Mouse (Mus musculus): Measurements from ENCODE around the gene Zfp553.

Zfp553 gene

DNA sequence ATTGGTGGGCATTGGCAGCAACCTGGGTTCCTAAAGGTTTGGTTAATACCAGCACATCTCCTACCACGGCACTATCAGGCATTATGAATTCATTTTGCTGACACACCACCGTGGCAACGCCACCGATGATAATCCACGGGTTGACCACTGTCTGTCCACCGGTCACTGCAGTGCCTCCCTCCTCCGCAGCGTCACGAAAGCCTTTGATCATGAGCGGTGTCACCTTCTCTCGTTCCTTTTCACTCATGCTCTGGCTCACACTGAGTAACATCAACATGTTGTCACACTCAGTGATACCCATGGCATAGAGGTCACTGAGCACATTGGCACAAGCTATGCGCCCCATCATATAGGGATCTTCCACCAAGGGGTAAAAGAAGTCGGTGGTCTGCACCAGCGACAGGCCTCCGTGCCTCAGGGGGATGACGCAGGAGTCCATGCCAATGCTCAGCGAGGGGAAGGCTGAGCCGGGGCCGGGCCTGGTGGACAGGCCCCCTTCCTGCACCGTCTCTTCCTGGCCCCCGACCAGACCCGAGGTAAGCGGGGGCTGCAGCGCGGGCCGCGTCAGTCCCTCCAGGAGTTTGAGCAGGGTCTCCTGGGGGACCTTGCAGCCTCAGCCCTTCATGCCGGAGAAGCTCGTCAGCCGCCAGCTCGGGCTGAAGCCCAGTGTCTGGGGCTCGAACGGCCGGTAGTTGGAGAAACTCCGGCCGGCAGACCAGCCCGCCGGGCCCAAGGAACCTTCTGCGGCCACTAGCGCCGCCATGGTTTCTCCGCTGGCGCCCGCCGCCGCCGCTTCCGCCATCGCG lies 40.5 kb downstream of the Zfp553 start:
- DNase-seq: no peak

DNA sequence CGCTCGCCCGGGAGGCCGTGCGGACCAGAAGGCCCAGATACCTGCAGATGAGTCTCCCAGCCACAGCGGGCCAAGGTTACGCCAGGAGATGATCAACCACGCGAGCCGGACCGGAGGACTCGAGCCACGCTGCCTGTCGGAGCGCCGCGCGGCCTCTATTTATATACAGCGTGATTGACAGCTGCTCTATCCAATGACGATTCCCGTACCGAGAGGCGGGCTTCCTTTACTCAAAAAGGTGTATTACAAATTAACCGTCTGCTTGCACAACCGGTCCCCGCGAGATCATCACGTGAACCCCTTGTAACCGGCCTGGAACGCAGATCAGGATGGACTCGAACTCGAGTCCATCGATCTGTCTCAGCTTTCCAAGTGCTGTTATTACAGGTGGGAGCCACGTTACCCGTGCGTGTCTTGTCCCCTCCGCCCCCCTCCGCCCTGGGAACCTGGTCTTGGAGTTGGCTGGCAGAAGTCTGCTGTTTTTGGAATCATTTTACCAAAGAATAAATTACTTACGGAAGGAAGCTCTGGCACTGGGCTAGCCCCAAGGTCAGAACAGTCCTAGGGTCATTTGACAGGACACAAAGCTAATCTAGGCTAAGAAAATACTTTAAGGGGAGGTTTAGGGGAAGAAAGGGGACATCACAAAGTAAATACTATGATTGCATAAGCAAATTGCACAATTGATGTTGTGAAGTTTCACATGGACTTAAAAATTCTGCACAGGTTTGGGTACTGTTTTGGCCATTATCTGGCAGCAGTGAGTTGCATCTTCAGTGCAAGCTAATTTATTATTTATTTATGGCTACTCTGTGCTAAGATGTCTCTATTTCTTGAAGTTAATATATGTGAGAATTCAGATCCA lies 41.3 kb downstream of the Zfp553 start, which contains the start of gene Sephs2:
Gene Sephs2 (minus strand): TSS at position 131 of the 865 bp plus-strand sequence.
- peak; percentile 100 for DNase-seq

DNA sequence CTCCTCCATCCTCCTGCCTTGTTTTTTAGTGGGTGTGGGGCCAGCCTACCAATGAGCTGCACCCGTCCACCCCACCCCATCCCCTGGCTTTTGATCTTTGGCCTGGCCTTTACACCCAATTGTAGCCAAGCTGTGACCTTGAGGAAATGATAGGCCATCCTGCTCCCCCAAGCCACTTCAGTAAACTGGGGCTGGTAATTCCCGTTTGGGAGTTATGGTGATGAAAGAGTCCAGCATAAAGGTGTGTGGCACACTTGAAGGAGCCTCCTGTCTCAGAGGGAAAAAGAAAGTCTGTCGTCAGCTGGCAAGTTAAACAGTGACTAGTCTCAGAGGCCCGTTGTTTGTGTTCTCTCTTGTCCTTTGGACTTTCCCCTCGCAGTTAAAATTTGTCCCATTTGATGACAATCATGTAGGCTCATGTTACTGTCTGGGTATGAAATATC lies 43.7 kb downstream of the Zfp553 start:
- DNase-seq: no peak

DNA sequence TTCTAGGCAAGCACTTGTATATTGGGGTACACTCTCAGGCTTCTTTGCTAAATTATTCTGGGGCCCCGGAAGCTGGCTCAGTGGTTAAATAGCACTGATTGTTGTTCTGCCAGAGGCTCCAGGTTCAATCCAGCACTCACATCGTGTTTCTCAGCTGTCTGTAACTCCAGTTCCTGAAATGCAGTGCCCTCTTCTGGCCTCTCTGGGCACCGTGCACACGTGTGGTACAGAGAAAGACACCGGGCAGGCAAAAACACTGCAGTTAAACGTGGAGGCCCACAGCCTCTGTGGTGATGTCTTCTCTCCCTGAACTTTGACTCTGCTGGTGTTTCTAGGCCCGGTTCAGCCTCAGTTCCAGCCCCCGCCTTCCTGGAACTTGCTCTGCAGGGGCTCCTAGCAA lies 45.5 kb downstream of the Zfp553 start:
- DNase-seq: no peak

DNA sequence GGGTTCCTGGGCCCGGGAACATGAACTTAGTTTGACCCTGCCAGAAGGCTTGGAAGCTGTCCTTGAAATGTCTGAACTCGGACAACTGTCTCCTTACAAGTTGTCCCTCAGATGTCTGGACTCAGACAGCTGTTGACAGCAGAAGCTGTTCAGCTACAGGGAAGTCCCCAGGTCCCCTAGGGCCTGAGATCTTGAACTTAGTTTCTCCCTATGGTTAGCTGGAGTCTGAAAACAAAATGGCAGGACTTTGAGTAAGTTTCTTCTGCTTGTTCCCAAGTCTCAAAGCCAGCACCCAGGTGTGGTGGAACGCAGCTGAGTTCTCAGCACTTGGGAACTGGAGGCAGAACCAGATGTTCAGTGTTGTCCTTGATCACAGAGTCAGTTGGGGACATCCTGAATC lies 47.2 kb downstream of the Zfp553 start:
- peak; percentile 91 for DNase-seq

DNA sequence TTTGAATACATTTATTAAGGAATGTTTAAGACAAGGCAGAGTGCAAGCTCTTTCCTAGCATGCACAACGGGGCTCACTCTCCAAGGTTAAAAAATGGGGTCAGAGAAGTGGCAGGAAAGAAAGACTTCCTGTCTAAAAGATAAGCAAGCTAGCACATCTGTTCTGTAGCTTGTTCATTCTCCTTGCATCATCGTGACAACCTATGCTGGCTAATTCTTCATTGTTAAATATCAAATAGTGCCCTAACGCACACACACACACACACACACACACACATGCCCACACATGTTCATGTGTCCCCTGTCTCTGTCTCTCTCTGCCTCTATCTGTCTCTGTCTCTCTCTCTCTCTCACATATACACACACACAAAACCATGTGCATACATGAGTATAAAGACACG lies 48.3 kb downstream of the Zfp553 start:
- no peak for DNase-seq

DNA sequence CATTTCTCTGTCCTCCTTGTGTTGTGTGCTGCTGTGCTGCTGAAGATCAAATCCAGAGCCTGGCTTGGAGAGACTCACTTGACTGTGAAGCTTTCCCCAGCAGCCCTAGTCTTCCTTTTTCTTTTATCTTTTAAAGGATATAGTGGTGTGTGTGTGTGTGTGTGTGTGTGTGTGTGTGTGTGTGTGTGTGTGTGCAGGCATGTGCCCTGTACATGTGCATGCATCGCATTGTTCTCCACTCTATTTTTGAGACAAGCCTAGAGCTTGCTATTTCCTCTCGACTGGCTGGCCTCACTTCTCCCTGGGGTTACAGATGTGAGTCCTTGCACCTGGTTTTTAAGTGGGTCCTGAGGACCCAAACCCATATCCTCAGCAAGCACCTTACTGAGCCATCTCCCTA lies 49.3 kb downstream of the Zfp553 start:
- DNase-seq: no peak

DNA sequence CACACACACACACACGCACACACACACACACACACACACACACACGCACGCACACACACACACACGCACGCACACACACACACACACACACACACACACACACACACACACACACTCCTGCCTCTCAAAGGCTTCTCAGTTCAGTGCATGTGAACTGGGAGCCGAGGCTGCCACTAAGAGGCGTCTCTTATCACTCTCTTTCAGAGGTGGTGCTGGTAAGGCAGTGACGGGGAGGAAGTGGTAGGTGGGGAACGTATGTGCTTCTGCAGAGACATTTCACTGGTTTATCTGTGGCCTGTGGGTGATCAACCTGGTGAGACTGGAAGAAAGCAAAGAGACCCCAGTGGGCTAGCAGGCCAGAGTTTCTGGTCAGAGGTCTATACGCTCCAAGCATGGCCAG lies 52.3 kb downstream of the Zfp553 start:
- no peak for DNase-seq
